Mouse (Mus musculus): ENCODE results near the gene Olfr48. TPM values are rescaled to one million over a fixed set of nuclear protein-coding genes. Genes with fewer than 3 reads are reported as not detected.

The Olfr48 gene
- not detected in 2 replicates for polyA plus RNA-seq (2016; fragmentation: Nextera tagmentation; extraction: Ambion mirVana)

- Histone ChIP-seq H3K9me3 (replicated peaks) (no peaks in the 10 kb centered on the region), H3K36me3 (no peaks in the 10 kb centered on the region), H3K27ac (replicated peaks) (no peak within 1 kb of the TSS), H3K4me3 (no peak within 1 kb of the TSS), H3K4me1 (no peaks in the 10 kb centered on the region), H3K27me3 (ENCODE audit: low read depth, poor library complexity, severe bottlenecking) (no peaks in the 10 kb centered on the region)
- 92% methylated on average over 5 of the region's 5 CpGs for WGBS
- no peak for DNase-seq (ENCODE audit: low spot score)
These were observed at the start of gene Olfr48 for GRCm38 (mm10) chr2:89848105-89848504. Gene Olfr48, minus strand, starts transcription at chr2:89848205.

- WGBS, result 88% methylated on average over 1 of the region's 1 CpGs
- no peak within 1 kb of the TSS for H3K27ac ChIP-seq (replicated peaks)
- H3K36me3 ChIP-seq, result no peaks in the 10 kb centered on the region
- no peaks in the 10 kb centered on the region for H3K4me1 ChIP-seq
- no peaks in the 10 kb centered on the region for H3K9me3 ChIP-seq (replicated peaks)
- H3K27me3 ChIP-seq (ENCODE audit: low read depth, poor library complexity, severe bottlenecking), result no peaks in the 10 kb centered on the region
- no peak within 1 kb of the TSS for H3K4me3 ChIP-seq
- DNase-seq (ENCODE audit: low spot score), result no peak
These were observed 30.1 kb upstream of the Olfr48 start, which contains the start of gene Olfr1257 for GRCm38 (mm10) chr2:89878137-89878536. Gene Olfr1257, plus strand, starts transcription at chr2:89878437.

GRCm38 (mm10) chr2:89849230-89849629 lies 1.2 kb upstream of the Olfr48 start:
- no peak for DNase-seq (ENCODE audit: low spot score)
- Histone ChIP-seq H3K4me3 (no peak overlapping the region), H3K27ac (replicated peaks) (no peak overlapping the region), H3K27me3 (ENCODE audit: low read depth, poor library complexity, severe bottlenecking) (no peaks in the 10 kb centered on the region), H3K4me1 (no peaks in the 10 kb centered on the region), H3K9me3 (replicated peaks) (no peaks in the 10 kb centered on the region), H3K36me3 (no peaks in the 10 kb centered on the region)
- WGBS, result 88% methylated on average over 1 of the region's 1 CpGs

GRCm38 (mm10) chr2:89841455-89841854 lies 6.5 kb downstream of the Olfr48 start, which contains the start of gene Olfr1256:
Gene Olfr1256, minus strand, starts transcription at chr2:89841555.
- no peaks in the 10 kb centered on the region for H3K36me3 ChIP-seq
- DNase-seq (ENCODE audit: low spot score), result no peak
- no peak within 1 kb of the TSS for H3K4me3 ChIP-seq
- no peaks in the 10 kb centered on the region for H3K4me1 ChIP-seq
- H3K9me3 ChIP-seq (replicated peaks), result no peaks in the 10 kb centered on the region
- 59% methylated on average over 2 of the region's 2 CpGs for WGBS
- no peaks in the 10 kb centered on the region for H3K27me3 ChIP-seq (ENCODE audit: low read depth, poor library complexity, severe bottlenecking)
- no peak within 1 kb of the TSS for H3K27ac ChIP-seq (replicated peaks)

GRCm38 (mm10) chr2:89820216-89820615 lies 27.8 kb downstream of the Olfr48 start:
- no peaks in the 10 kb centered on the region for H3K4me1 ChIP-seq
- 80% methylated on average over 1 of the region's 1 CpGs for WGBS
- no peaks in the 10 kb centered on the region for H3K27me3 ChIP-seq (ENCODE audit: low read depth, poor library complexity, severe bottlenecking)
- H3K36me3 ChIP-seq, result no peaks in the 10 kb centered on the region
- 0 out of 2 replicates have a peak, but pooled peaks cover 4% of the 10 kb centered on the region for H3K9me3 ChIP-seq (replicated peaks)
- H3K27ac ChIP-seq (replicated peaks), result no peak overlapping the region
- H3K4me3 ChIP-seq, result no peak overlapping the region
- no peak for DNase-seq (ENCODE audit: low spot score)

GRCm38 (mm10) chr2:89811751-89812150 lies 36.3 kb downstream of the Olfr48 start, which contains the start of gene Olfr1255:
Gene Olfr1255, plus strand, starts transcription at chr2:89812051.
- Histone ChIP-seq H3K9me3 (replicated peaks) (no peaks in the 10 kb centered on the region), H3K4me3 (no peak within 1 kb of the TSS), H3K27me3 (ENCODE audit: low read depth, poor library complexity, severe bottlenecking) (no peaks in the 10 kb centered on the region), H3K27ac (replicated peaks) (no peak within 1 kb of the TSS), H3K36me3 (no peaks in the 10 kb centered on the region), H3K4me1 (no peaks in the 10 kb centered on the region)
- DNase-seq (ENCODE audit: low spot score), result no peak
- 89% methylated on average over 3 of the region's 3 CpGs for WGBS

- Histone ChIP-seq H3K4me3 (no peak overlapping the region), H3K27ac (replicated peaks) (no peak overlapping the region), H3K27me3 (ENCODE audit: low read depth, poor library complexity, severe bottlenecking) (no peaks in the 10 kb centered on the region), H3K4me1 (no peaks in the 10 kb centered on the region), H3K36me3 (no peaks in the 10 kb centered on the region), H3K9me3 (replicated peaks) (no peaks in the 10 kb centered on the region)
- WGBS, result 90% methylated on average over 2 of the region's 2 CpGs
- DNase-seq (ENCODE audit: low spot score), result no peak
These were observed 37.3 kb downstream of the Olfr48 start for GRCm38 (mm10) chr2:89810751-89811150.

- Histone ChIP-seq H3K36me3 (no peaks in the 10 kb centered on the region), H3K9me3 (replicated peaks) (no peaks in the 10 kb centered on the region), H3K4me3 (no peak overlapping the region), H3K27ac (replicated peaks) (no peak overlapping the region), H3K4me1 (no peaks in the 10 kb centered on the region), H3K27me3 (ENCODE audit: low read depth, poor library complexity, severe bottlenecking) (no peaks in the 10 kb centered on the region)
- WGBS, result 92% methylated on average over 3 of the region's 3 CpGs
- DNase-seq (ENCODE audit: low spot score), result no peak
These were observed 48.4 kb downstream of the Olfr48 start for GRCm38 (mm10) chr2:89799583-89799982.

- no peaks in the 10 kb centered on the region for H3K9me3 ChIP-seq (replicated peaks)
- no peak for DNase-seq (ENCODE audit: low spot score)
- no peaks in the 10 kb centered on the region for H3K27me3 ChIP-seq (ENCODE audit: low read depth, poor library complexity, severe bottlenecking)
- H3K4me1 ChIP-seq, result no peaks in the 10 kb centered on the region
- H3K4me3 ChIP-seq, result no peak within 1 kb of the TSS
- no peak within 1 kb of the TSS for H3K27ac ChIP-seq (replicated peaks)
- H3K36me3 ChIP-seq, result no peaks in the 10 kb centered on the region
These were observed 54.5 kb downstream of the Olfr48 start, which contains the start of gene Olfr1254 for GRCm38 (mm10) chr2:89793519-89793918. Gene Olfr1254, minus strand, starts transcription at chr2:89793619.

Other genes with a start within 250 kb of the Olfr48 start
- not detected in 2 replicates for gene Olfr1247, start 234.1 kb downstream of the Olfr48 start, polyA plus RNA-seq (2016; fragmentation: Nextera tagmentation; extraction: Ambion mirVana)
- gene Olfr1248, start 230.0 kb downstream of the Olfr48 start, polyA plus RNA-seq (2016; fragmentation: Nextera tagmentation; extraction: Ambion mirVana), result not detected in 2 replicates
- gene Olfr1249, start 213.2 kb downstream of the Olfr48 start, polyA plus RNA-seq (2016; fragmentation: Nextera tagmentation; extraction: Ambion mirVana), result not detected in 2 replicates
- gene Olfr1250, start 186.7 kb downstream of the Olfr48 start, polyA plus RNA-seq (2016; fragmentation: Nextera tagmentation; extraction: Ambion mirVana), result not detected in 2 replicates
- gene Olfr1251, start 176.3 kb downstream of the Olfr48 start, polyA plus RNA-seq (2016; fragmentation: Nextera tagmentation; extraction: Ambion mirVana), result not detected in 2 replicates
- gene Olfr1252, start 123.2 kb downstream of the Olfr48 start, polyA plus RNA-seq (2016; fragmentation: Nextera tagmentation; extraction: Ambion mirVana), result not detected in 2 replicates
- not detected in 2 replicates for gene Olfr1253, start 91.1 kb downstream of the Olfr48 start, polyA plus RNA-seq (2016; fragmentation: Nextera tagmentation; extraction: Ambion mirVana)
- not detected in 2 replicates for gene Olfr1254, start 54.6 kb downstream of the Olfr48 start, polyA plus RNA-seq (2016; fragmentation: Nextera tagmentation; extraction: Ambion mirVana)
- not detected in 2 replicates for gene Olfr1255, start 36.2 kb downstream of the Olfr48 start, polyA plus RNA-seq (2016; fragmentation: Nextera tagmentation; extraction: Ambion mirVana)
- not detected in 2 replicates for gene Olfr1256, start 6.7 kb downstream of the Olfr48 start, polyA plus RNA-seq (2016; fragmentation: Nextera tagmentation; extraction: Ambion mirVana)
- not detected in 2 replicates for gene Olfr1257, start 30.2 kb upstream of the Olfr48 start, polyA plus RNA-seq (2016; fragmentation: Nextera tagmentation; extraction: Ambion mirVana)
- not detected in 2 replicates for gene Olfr1258, start 79.1 kb upstream of the Olfr48 start, polyA plus RNA-seq (2016; fragmentation: Nextera tagmentation; extraction: Ambion mirVana)
- not detected in 2 replicates for gene Olfr1259, start 100.5 kb upstream of the Olfr48 start, polyA plus RNA-seq (2016; fragmentation: Nextera tagmentation; extraction: Ambion mirVana)
- not detected in 2 replicates for gene Olfr1260, start 126.1 kb upstream of the Olfr48 start, polyA plus RNA-seq (2016; fragmentation: Nextera tagmentation; extraction: Ambion mirVana)
- gene Olfr1261, start 143.0 kb upstream of the Olfr48 start, polyA plus RNA-seq (2016; fragmentation: Nextera tagmentation; extraction: Ambion mirVana), result not detected in 2 replicates
- not detected in 2 replicates for gene Olfr1262, start 151.9 kb upstream of the Olfr48 start, polyA plus RNA-seq (2016; fragmentation: Nextera tagmentation; extraction: Ambion mirVana)
- not detected in 2 replicates for gene Olfr1263, start 163.9 kb upstream of the Olfr48 start, polyA plus RNA-seq (2016; fragmentation: Nextera tagmentation; extraction: Ambion mirVana)
- not detected in 2 replicates for gene Olfr1264, start 177.4 kb upstream of the Olfr48 start, polyA plus RNA-seq (2016; fragmentation: Nextera tagmentation; extraction: Ambion mirVana)
- not detected in 2 replicates for gene Olfr1265, start 187.1 kb upstream of the Olfr48 start, polyA plus RNA-seq (2016; fragmentation: Nextera tagmentation; extraction: Ambion mirVana)
- gene Olfr140, start 215.4 kb upstream of the Olfr48 start, polyA plus RNA-seq (2016; fragmentation: Nextera tagmentation; extraction: Ambion mirVana), result not detected in 2 replicates